Mouse (Mus musculus): ENCODE measurements around the gene Atpaf2.

Atpaf2 gene

GRCm38 (mm10) chr11:60397172-60397571, 21.1 kb downstream of the Atpaf2 start:
- DNase-seq (ENCODE audit: low read depth), result no peak

DNA sequence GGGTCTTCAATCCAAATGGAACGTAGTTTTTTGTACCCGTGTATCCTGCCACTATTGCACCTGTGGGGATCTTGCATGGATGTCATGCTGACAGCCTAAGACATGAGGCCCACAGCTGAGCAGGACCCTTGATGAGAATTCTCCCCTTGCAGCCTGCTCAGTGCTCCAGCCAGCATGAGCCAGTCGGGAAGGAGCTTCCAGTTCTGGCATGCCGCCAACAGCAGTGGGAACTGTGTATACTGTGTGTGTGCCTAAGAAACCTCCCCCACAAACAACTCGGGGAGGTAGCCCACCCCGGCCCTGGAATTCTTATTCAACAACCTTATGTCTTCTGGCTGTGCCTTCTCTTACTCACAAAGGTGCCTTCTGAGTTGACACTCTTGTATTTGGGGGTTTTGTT, 21.7 kb downstream of the Atpaf2 start:
- no peak for DNase-seq (ENCODE audit: low read depth)

GRCm38 (mm10) chr11:60391346-60391745, 26.9 kb downstream of the Atpaf2 start:
- DNase-seq (ENCODE audit: low read depth), result no peak

- DNase-seq (ENCODE audit: low read depth), result no peak
Measured at GRCm38 (mm10) chr11:60387944-60388343, 30.3 kb downstream of the Atpaf2 start.

DNA sequence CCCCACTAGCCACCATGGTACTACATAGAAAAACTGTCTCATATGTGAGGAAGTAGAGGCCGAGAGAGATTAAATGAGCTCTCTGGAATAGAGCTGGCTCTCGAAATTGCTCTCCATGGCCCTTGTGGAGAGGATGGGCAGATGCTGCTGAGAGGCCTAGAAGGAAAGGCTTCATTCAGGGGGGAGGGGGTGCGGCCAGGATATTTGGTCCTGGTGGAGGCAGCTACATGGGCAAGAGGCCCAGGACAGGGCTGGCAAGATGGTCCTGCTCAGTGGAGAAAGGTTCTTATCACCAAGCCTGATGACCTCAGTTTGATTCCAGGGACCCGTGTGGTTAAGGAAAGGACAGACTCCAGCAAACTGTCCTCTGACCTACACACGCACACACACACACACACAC, 32.3 kb downstream of the Atpaf2 start:
- DNase-seq (ENCODE audit: low read depth), result no peak

- DNase-seq (ENCODE audit: low read depth), result no peak
Measured at GRCm38 (mm10) chr11:60384762-60385421, 33.4 kb downstream of the Atpaf2 start.

DNA sequence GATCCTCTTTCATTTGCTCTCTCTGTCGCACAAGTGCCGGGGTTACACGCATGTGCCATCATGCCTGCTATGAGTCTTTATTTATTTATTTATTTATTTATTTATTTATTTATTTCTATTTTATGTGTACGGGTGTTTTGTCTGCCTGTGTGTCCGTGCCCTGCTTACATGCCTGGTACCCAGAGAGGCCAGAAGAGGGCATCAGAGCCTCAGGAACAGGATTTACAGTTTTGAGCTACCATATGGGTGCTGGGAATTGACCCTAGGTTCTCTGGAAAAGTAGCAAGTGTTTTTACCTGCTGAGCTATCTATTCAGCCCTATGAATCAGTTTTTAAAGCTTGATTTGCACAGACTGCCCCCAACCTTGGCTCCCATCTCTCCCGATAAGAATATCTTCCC, 34.7 kb downstream of the Atpaf2 start:
- DNase-seq (ENCODE audit: low read depth), result no peak

GRCm38 (mm10) chr11:60374481-60374880, 43.8 kb downstream of the Atpaf2 start:
- DNase-seq (ENCODE audit: low read depth), result no peak

DNA sequence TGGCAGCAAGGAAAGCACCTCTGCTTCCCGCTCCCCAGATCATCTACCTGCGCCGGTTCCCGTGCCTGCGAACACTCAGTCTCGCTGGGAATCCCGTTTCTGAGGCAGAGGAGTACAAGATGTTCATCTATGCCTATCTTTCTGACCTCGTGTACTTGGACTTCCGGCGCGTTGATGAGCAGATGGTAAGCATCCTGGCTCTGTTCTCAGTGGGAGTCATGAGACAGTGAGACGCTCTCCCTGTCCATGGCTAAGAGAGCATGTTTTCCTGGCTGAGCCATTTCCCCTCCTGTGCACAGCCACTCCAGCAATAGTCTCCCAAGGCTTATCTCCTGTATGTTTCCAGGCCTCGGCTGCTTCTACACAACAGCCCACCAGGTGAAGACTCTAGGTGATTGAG, 47.8 kb downstream of the Atpaf2 start:
- DNase-seq (ENCODE audit: low read depth), result no peak

- no peak for DNase-seq (ENCODE audit: low read depth)
Measured at GRCm38 (mm10) chr11:60369448-60369847, 48.8 kb downstream of the Atpaf2 start.

DNA sequence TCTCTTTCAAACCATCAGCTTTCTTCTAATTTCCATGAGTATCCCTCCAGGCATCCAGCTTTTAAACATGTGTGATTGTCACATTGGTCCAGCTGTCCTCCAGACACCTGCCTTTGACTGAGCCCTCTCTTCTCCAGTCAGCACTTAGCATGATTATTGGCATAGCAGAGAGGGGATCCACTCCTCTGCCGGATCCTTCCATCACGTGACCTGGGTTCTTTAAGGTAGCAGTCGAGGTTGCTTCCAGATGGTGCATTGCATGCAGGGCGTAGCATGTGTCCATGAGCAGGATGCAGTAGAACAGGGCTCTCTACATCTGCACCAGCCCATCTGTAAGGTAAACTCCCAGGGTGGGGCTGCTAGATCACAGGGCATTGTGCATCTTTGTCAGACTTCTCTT, 49.3 kb downstream of the Atpaf2 start:
- DNase-seq (ENCODE audit: low read depth), result no peak

DNA sequence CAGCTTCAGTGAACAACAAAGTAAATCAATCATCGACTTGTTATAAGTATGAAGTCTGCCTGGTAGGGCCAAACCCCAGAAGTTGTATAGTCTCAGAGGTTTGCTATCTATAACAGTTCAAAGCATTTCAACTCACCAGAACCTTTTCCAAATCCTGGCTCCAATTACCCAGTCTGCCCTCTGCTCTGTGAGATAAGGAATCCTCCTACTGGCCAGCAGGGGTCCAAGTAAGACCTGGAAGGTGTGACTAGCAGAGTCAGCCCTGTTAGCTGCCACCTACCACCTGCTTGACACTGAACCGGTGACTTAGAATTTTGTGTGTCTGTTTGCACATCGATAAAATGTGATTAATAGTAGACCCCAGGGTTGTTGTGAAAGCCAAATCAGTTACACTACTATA, 51.0 kb downstream of the Atpaf2 start:
- no peak for DNase-seq (ENCODE audit: low read depth)

GRCm38 (mm10) chr11:60366239-60367019, 51.8 kb downstream of the Atpaf2 start:
- no peak for DNase-seq (ENCODE audit: low read depth)

GRCm38 (mm10) chr11:60360631-60361201, 57.5 kb downstream of the Atpaf2 start:
- DNase-seq (ENCODE audit: low read depth), result no peak

DNA sequence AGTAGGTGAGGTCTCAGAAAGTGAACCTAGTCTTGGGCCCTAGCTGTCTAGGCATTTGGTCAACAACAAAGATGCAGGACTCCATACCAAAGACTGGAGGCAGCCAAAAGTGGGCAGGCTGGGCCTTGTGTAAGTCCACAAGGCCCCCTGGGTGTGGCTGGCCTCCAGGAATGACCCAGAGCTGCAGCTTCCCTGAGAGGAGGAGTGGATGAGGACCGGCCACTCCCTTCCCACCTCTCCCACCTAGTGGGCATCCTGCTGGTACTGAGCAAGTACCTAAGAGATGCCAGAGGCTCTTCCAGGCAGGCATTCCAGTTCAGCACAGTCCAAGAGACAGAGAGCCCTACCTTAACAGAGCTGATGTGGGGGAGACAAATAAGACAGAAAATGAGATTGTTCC, 58.3 kb downstream of the Atpaf2 start:
- no peak for DNase-seq (ENCODE audit: low read depth)

DNA sequence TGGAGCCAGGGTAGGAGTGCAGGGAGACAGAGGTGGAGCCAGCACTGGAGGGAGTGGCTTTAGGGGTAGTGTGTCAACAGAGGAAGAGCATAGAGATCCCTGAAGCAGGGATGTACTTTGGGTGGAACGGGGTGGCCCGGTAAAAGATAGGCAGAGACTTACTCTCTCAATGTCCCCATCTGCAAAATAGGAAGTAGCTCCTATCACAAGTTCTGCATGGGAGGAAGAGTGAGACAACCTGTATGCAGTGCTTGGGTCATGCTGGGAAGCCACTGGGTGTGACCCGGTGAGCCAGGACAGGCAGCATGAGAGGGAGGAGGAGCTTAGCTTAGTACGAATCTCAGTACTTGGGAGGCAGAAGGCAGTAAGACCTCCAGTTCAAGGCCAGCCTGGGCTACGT, 59.1 kb downstream of the Atpaf2 start:
- no peak for DNase-seq (ENCODE audit: low read depth)

DNA sequence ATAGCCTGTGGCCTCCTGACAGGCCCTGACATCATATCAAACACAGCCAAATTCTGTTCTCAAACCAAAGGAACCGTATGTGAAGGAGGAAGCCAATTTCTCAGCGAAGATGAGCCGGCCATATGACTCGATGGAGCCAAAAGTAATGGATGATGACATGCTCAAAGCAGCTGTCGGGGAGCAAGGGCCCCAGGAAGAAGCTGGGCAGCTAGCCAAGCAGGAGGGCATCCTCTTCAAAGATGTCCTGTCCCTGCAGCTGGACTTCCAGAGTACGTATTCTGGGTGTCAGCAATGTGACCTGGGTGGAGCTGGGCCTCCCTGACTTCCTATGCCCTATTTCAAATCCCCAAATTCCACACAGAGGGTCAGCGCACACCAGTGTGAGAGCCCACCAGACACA, 59.7 kb downstream of the Atpaf2 start:
- no peak for DNase-seq (ENCODE audit: low read depth)

DNA sequence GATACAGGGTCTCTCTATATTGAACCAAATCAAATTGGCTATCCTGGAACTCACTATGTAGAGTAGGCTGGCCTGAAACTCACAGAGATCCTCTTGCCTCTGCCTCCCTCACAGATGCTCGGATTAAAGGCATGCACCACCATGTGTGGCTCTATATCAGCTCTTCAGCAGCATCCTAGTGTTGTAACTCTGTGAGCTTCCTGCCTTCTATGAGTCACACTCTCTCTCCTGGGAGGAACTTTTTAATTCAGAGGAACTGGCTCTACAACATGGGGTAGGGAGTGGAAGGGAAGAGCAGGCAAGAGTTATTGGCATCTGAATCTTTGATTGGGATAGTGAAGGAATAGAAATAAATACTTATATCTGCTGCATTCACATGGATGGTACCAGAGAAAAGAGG, 61.1 kb downstream of the Atpaf2 start:
- DNase-seq (ENCODE audit: low read depth), result no peak

DNA sequence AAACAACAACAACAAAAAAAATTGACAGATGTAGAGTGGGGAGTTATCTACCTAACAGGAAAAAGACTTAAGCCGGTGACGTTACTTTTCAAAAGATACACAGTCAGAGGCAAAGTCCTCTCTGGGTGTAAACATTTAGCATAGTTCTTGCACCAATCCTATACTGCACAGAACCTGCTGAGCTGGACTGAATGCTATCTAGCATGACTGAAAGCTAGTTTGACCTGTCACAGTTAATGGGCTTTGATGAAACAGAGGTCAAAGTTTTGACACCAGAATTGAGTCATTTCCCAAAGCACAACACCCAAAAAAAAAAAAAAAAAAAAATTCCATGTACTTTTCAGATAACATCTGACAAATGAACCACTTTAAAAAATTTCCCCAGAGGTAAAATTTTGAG, 62.3 kb downstream of the Atpaf2 start:
- no peak for DNase-seq (ENCODE audit: low read depth)

DNA sequence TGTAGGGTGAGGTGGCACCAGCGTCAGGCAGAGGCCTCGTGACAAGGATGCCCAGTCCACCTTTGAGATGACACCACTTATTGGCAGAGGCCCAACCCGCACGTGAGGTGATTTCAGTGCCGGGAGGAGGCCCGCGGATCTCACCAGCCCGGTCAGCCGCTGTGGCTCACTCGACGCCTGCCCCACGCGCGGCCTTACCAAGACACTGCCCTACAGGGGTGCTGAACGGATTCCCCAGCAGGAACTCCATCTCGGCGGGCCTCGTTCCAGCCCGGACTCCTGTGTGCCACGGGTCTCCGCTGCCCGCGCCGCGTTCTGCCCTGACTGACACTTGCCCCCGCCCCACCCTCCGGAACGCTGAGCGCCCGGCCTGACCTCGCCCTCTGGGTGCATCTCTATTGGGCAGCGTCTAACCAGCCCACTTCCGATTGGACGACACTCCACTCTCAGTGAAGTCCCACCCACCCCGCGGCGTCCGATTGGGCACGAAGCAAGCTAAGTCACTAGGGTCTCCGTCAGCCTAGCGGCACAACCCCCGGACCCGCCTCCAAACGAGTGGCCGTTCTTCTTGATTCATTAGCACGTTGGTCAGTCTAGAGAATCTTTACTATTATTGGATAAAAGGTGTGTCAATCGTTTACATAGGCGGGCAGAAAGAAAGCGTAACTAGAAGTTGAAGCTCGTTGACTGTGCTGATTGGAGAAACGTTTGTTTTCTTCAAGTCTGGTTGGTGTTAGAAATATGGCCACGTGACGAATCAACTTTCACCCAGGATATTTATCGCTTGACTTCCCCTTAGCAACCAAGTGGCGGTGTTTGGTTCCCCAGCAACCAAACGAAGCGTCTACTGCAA, 65.5 kb downstream of the Atpaf2 start, which contains the start of the genes Tom1l2 and Drc3:
Gene Tom1l2, minus strand, starts transcription at position 347 of the 853 bp plus-strand sequence.
Gene Drc3, plus strand, starts transcription at position 771 of the 853 bp plus-strand sequence.
- peak; percentile 100 for DNase-seq (ENCODE audit: low read depth)

DNA sequence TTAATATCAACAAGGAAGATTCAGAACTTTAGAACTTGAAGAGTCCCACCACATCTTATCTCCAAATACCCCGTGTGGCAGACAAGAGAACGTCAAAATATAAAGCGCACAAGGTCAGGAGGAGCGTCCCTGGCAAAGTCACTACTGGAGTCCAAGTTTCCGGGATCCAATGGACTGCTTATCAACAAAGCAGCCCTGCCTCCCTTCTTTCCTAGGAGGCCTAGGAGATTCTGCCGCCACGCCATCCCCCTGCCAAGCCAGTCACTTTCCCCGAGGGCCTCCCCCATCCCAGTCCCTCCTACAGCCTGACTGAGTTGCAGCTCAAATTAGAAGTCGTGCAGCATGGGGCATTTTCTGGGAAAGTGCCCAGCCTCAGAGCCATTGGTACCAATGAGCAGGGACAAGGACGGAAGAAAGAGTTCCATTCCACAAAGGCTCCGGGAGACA, 66.3 kb downstream of the Atpaf2 start:
- DNase-seq (ENCODE audit: low read depth), result no peak

- DNase-seq (ENCODE audit: low read depth), result no peak
Measured at GRCm38 (mm10) chr11:60351388-60351787, 66.9 kb downstream of the Atpaf2 start.

Data from fibroblast of lung, adult 2 months (primary cell).